Mouse (Mus musculus) liver, embryonic 13.5 days (tissue): ENCODE data around the gene Becn1. TPM values are rescaled to one million over a fixed set of nuclear protein-coding genes. Genes with fewer than 3 reads are reported as not detected.
"Not testable (repeated sequence)": the region's sequence is repeated elsewhere in the genome, so short reads cannot be mapped to it uniquely, and the experiment has no call there.

Source experiments
- ATAC-seq: fragments of 200-750 bp; cut with Nextera tagmentation; 2 replicates; pipeline ENCODE4 v1.8.0; 2017; ENCODE audit warnings: low read depth, mild to moderate bottlenecking, moderate number of reproducible peaks, moderate library complexity
- DNase-seq: peaks from one replicate; pipeline ENCODE4 v3.0.0; 2022
- H3K27ac ChIP-seq: fragments of 300-500 bp; sonication (generic); 2 replicates; pipeline ENCODE4 v1.5.1; 2015; ENCODE audit warnings: moderate library complexity, mild to moderate bottlenecking, inconsistent platforms
- H3K27me3 ChIP-seq: fragments of 300-500 bp; sonication (generic); 2 replicates; pipeline ENCODE4 v1.6.1; 2015; ENCODE audit warnings: mild to moderate bottlenecking, inconsistent platforms
- H3K36me3 ChIP-seq: fragments of 300-500 bp; sonication (generic); 2 replicates; pipeline ENCODE4 v1.6.1; 2015; ENCODE audit warnings: mild to moderate bottlenecking, inconsistent platforms
- H3K4me1 ChIP-seq: fragments of 300-500 bp; sonication (generic); replicated peaks from 2 replicates; pipeline ENCODE4 v1.6.1; 2015; ENCODE audit warnings: inconsistent platforms
- H3K4me2 ChIP-seq: fragments of 300-500 bp; sonication (generic); 2 replicates; pipeline ENCODE4 v1.6.1; 2015; ENCODE audit warnings: inconsistent platforms, mild to moderate bottlenecking, moderate library complexity
- H3K4me3 ChIP-seq: fragments of 300-500 bp; sonication (generic); replicated peaks from 2 replicates; pipeline ENCODE4 v1.5.1; 2015; ENCODE audit warnings: mild to moderate bottlenecking, inconsistent platforms
- H3K9ac ChIP-seq: fragments of 300-500 bp; sonication (generic); 2 replicates; pipeline ENCODE4 v1.6.1; 2015; ENCODE audit warnings: mild to moderate bottlenecking, inconsistent platforms
- H3K9me3 ChIP-seq: fragments of 300-500 bp; sonication (generic); replicated peaks from 2 replicates; pipeline ENCODE4 v1.6.1; 2016; ENCODE audit warnings: inconsistent platforms
- WGBS: fragments of 180-500 bp; shearing (Covaris S2); methylation state at CpG from one replicate; pipeline ENCODE4 v1.1.7; 2015; ENCODE audit not compliant: insufficient replicate concordance; 5-methylcytosine and 5-hydroxymethylcytosine counted together
- polyA plus RNA-seq: library from polyadenylated mRNA; unstranded; fragments of >200 nt; fragmentation: Nextera tagmentation; extraction: Ambion mirVana; gene quantifications from 2 replicates; pipeline ENCODE4 v1.2.1, GENCODE M21; 2015

Gene Becn1
- polyA plus RNA-seq, 1 experiment from 2014 or later: 108 TPM

GRCm38 (mm10) chr11:101330961-101331360, 28.9 kb upstream of the Becn1 start:
- H3K4me1 ChIP-seq: peaks cover 10% of the 10 kb centered on the region
- WGBS: 69% methylated on average over 6 of the region's 6 CpGs
- H3K4me2 ChIP-seq, ATAC-seq, DNase-seq, H3K9ac ChIP-seq, H3K4me3 ChIP-seq, H3K27me3 ChIP-seq, H3K9me3 ChIP-seq: not testable (repeated sequence)
- H3K36me3 ChIP-seq: peaks cover 20% of the 10 kb centered on the region
- H3K27ac ChIP-seq: 0 out of 2 replicates have a peak overlapping the region, but pooled peaks have one; percentile 19

GRCm38 (mm10) chr11:101330371-101330924, 28.4 kb upstream of the Becn1 start, which contains the start of gene Aoc3:
Gene Aoc3, plus strand, starts transcription at chr11:101330605.
- H3K4me3 ChIP-seq: no peak within 1 kb of the TSS
- peak within 1 kb of the TSS; percentile 19; the same call in 1 of the 2 replicates for H3K27ac ChIP-seq
- ATAC-seq: no peak
- no peaks in the 10 kb centered on the region for H3K9me3 ChIP-seq
- H3K27me3 ChIP-seq: no peaks in the 10 kb centered on the region
- no peak within 1 kb of the TSS for H3K9ac ChIP-seq
- peaks cover 10% of the 10 kb centered on the region for H3K4me1 ChIP-seq
- no peak within 1 kb of the TSS for H3K4me2 ChIP-seq
- 68% methylated on average over 7 of the region's 7 CpGs for WGBS
- peaks cover 25% of the 10 kb centered on the region for H3K36me3 ChIP-seq
- DNase-seq: no peak

- H3K9me3 ChIP-seq: no peaks in the 10 kb centered on the region
- WGBS: 81% methylated on average over 6 of the region's 6 CpGs
- no peak overlapping the region for H3K9ac ChIP-seq
- no peak overlapping the region for H3K4me3 ChIP-seq
- DNase-seq: no peak
- H3K4me1 ChIP-seq: peaks cover 4% of the 10 kb centered on the region; the same call in 1 of the 2 replicates
- ATAC-seq: no peak
- no peaks in the 10 kb centered on the region for H3K27me3 ChIP-seq
- H3K36me3 ChIP-seq: peaks cover 39% of the 10 kb centered on the region
- H3K27ac ChIP-seq: no peak overlapping the region
- no peak overlapping the region for H3K4me2 ChIP-seq
These were observed 27.0 kb upstream of the Becn1 start for GRCm38 (mm10) chr11:101328941-101329635.

GRCm38 (mm10) chr11:101327311-101327710, 25.2 kb upstream of the Becn1 start:
- Histone ChIP-seq H3K4me3 (no peak overlapping the region), H3K27ac (peak overlapping the region; percentile 0; the same call in 1 of the 2 replicates), H3K9ac (no peak overlapping the region), H3K9me3 (no peaks in the 10 kb centered on the region), H3K4me2 (no peak overlapping the region), H3K36me3 (peaks cover 56% of the 10 kb centered on the region), H3K4me1 (no peaks in the 10 kb centered on the region), H3K27me3 (no peaks in the 10 kb centered on the region)
- ATAC-seq (no peak), DNase-seq (no peak)
- WGBS: 50% methylated on average over 3 of the region's 3 CpGs

GRCm38 (mm10) chr11:101326147-101326546, 24.1 kb upstream of the Becn1 start:
- WGBS: 81% methylated on average over 11 of the region's 11 CpGs
- H3K4me2 ChIP-seq: no peak overlapping the region
- H3K9me3 ChIP-seq: no peaks in the 10 kb centered on the region
- H3K27ac ChIP-seq: no peak overlapping the region
- ATAC-seq (no peak), DNase-seq (no peak)
- H3K36me3 ChIP-seq: peaks cover 68% of the 10 kb centered on the region
- H3K27me3 ChIP-seq: no peaks in the 10 kb centered on the region
- H3K4me3 ChIP-seq: no peak overlapping the region
- no peaks in the 10 kb centered on the region for H3K4me1 ChIP-seq
- H3K9ac ChIP-seq: no peak overlapping the region

GRCm38 (mm10) chr11:101325201-101325600, 23.1 kb upstream of the Becn1 start:
- H3K4me3 ChIP-seq, H3K9me3 ChIP-seq, H3K27ac ChIP-seq, H3K9ac ChIP-seq, H3K4me1 ChIP-seq, H3K4me2 ChIP-seq, DNase-seq, H3K27me3 ChIP-seq: not testable (repeated sequence)
- H3K36me3 ChIP-seq: peaks cover 78% of the 10 kb centered on the region
- 86% methylated on average over 11 of the region's 11 CpGs for WGBS
- 0 out of 2 replicates have a peak, but pooled peaks have one; percentile 11 for ATAC-seq

GRCm38 (mm10) chr11:101324763-101325162, 22.7 kb upstream of the Becn1 start, which contains the start of gene Aoc2:
Gene Aoc2, plus strand, starts transcription at chr11:101325063.
- no peaks in the 10 kb centered on the region for H3K9me3 ChIP-seq
- no peak for DNase-seq
- H3K9ac ChIP-seq: no peak within 1 kb of the TSS
- H3K27ac ChIP-seq: no peak within 1 kb of the TSS
- peaks cover 82% of the 10 kb centered on the region for H3K36me3 ChIP-seq
- no peak within 1 kb of the TSS for H3K4me2 ChIP-seq
- no peak within 1 kb of the TSS for H3K4me3 ChIP-seq
- no peak for ATAC-seq
- H3K4me1 ChIP-seq: no peaks in the 10 kb centered on the region
- no peaks in the 10 kb centered on the region for H3K27me3 ChIP-seq
- WGBS: 82% methylated on average over 5 of the region's 5 CpGs

- no peak overlapping the region for H3K4me3 ChIP-seq
These were observed 21.5 kb upstream of the Becn1 start for GRCm38 (mm10) chr11:101323609-101324008.

DNA sequence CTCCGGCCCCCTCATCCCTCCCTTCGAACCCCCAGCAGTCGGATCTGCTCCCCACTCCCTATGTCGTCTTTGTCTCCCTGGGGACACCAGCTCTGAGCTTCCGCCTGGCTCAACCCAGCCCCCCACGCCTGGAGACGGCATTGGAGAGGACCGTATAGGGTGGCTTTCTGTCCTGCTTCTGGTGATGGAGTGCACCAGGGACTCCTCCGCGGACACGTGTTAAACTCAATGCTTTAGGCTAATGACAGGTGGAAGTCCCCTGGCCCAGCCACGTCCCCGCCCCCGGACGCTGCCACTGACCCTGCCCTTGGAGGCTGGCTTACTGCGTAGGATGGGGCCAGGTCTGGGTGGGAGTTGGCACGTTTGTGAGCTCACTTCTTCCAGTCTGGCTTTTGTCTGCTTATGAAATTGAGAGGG, 14.4 kb upstream of the Becn1 start:
- H3K9ac ChIP-seq: peak overlapping the region; percentile 99
- H3K27ac ChIP-seq: peak overlapping the region; percentile 96
- peaks cover 41% of the 10 kb centered on the region for H3K36me3 ChIP-seq
- no peaks in the 10 kb centered on the region for H3K27me3 ChIP-seq
- DNase-seq (peak; percentile 65), ATAC-seq (peak; percentile 62)
- H3K4me2 ChIP-seq: peak overlapping the region; percentile 72
- H3K4me3 ChIP-seq: peak overlapping the region; percentile 98
- WGBS: under 1% methylated on average over 17 of the region's 17 CpGs
- peaks cover 52% of the 10 kb centered on the region for H3K4me1 ChIP-seq
- H3K9me3 ChIP-seq: no peaks in the 10 kb centered on the region

More at GRCm38 (mm10) chr11:101323609-101324008, 21.5 kb upstream of the Becn1 start:
- no peak overlapping the region for H3K9ac ChIP-seq
- H3K27ac ChIP-seq: no peak overlapping the region
- DNase-seq (peak; percentile 48), ATAC-seq (peak; percentile 30; the same call in 1 of the 2 replicates)
- 49% methylated on average over 4 of the region's 4 CpGs for WGBS
- no peaks in the 10 kb centered on the region for H3K27me3 ChIP-seq
- peaks cover 10% of the 10 kb centered on the region for H3K4me1 ChIP-seq
- H3K9me3 ChIP-seq: no peaks in the 10 kb centered on the region
- no peak overlapping the region for H3K4me2 ChIP-seq
- H3K36me3 ChIP-seq: peaks cover 88% of the 10 kb centered on the region

DNA sequence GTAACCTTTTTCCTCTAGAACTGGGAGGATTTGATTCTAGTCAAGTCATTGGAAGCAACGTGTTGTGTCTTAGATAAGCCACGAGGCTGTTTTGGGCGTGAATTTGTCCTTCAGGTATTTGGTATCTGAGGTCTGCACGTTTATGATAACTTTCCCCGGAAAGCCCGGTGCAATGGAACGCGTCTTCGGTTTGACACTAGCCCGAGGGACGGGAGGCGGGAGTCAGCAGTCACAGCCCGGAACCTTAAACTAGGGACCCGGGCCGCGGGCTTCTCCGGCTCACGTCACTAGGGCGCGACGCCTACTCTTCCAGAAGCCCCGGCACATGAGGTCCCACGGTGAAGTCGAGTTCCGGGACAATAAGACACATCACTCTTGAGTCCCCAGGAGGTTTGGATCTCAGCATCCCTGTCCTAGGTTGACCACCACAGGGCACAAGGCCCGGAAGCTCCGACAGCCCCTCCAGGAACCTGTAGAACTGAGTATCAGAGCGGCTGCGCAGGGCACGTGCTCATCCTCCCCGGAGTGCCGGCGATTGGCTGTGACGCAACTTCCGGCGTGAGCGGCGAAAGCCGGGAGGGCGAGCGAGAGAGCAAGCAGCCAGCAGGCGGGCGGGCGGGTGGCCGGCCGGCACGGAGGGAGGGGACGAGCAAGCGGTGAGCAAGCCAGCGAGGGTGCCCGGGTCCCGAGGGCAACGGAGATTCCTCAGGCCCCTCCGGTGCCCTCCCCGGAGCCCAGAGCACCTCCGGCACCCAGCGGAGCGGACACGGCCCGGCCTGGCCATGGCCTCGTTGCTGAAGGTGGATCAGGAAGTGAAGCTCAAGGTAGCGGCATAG, 13.8 kb upstream of the Becn1 start, which contains the start of gene Psme3:
Psme3 (plus strand) TSS at position 549 of the 836 bp plus-strand sequence.
- Histone ChIP-seq H3K4me1 (peaks cover 52% of the 10 kb centered on the region), H3K9me3 (no peaks in the 10 kb centered on the region), H3K4me2 (peak within 1 kb of the TSS; percentile 72), H3K27ac (peak within 1 kb of the TSS; percentile 96), H3K4me3 (peak within 1 kb of the TSS; percentile 98), H3K36me3 (peaks cover 35% of the 10 kb centered on the region), H3K27me3 (no peaks in the 10 kb centered on the region), H3K9ac (peak within 1 kb of the TSS; percentile 99)
- DNase-seq (peak; percentile 90), ATAC-seq (peak; percentile 90)
- WGBS: under 1% methylated on average over 62 of the region's 62 CpGs
